Mouse (Mus musculus) right cerebral cortex, adult 2 months (tissue): ENCODE data around the gene Lrrc75a.
"Not testable (repeated sequence)": the region's sequence is repeated elsewhere in the genome, so short reads cannot be mapped to it uniquely, and the experiment has no call there.

Source experiments
- DNase-seq, 2 experiments: peaks; one replicate each; pipeline ENCODE4 v3.0.0; 2021 to 2022; ENCODE audit warnings: low spot score in 2 of 2

Gene Lrrc75a

DNA sequence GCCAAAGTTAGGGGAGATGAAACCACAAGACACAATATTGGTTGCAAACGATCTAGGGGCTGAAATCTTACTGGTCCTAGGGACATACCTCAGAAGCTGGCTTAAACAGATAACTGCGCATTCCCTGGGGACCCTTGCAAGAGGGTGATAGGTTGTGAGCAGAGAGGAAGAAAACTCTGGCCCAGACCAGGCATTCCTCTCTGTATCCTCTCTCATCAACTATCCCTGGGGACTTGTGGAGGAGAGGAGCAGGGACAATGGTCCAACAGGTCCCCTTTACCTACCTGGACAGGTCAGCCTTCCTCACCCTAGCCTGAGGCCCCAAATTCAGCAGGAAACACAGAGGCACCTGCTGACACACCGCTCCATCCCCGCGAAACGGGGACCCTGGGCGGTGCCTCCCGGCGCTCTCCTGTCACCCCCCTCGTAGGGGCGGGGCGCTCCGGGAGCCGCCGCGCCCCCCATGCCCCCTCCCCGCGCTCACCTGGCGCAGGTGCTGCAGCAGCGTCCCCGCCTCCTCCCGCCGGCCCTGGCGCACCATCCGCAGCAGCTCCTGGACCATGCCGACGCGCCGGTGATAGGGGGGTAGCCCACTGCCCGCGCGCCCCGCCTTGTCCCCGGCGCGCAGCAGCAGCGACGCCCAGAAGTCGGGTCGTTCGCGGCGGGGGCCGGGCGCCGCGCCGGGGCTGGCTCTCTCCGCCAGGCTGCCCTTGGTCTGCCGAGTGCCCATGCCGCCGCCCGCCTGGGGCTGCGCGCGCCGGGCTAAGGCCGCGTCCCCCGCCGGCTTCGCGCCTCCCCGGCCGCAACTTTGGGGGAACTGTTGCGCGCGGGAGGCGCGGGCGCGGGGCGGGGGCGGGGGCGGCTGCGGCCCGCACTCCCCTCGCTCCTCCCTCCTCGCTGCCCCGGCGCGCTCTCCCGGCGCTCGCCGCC, at the start of gene Lrrc75a:
Gene Lrrc75a (minus strand): TSS at position 863 of the 930 bp plus-strand sequence.
- DNase-seq = no peak

DNA sequence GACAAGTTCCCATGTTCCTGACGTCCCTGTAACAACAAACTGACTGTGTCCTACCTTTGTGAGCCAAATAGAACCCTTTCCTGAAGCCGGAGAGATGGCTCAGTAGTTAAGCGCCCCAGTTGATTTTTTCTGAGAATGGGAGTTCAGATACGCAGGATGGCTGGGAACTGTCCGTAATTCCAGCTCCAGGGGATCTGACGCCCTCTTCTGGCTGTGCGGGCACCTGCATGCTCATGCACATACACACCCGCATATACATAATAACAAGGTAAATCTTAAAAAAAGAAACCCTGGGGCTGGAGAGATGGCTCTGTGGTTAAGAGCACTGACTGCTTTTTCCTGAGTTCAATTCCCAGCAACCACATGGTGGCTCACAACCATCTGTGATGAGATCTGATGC, 46.8 kb upstream of the Lrrc75a start:
- no peak for DNase-seq

DNA sequence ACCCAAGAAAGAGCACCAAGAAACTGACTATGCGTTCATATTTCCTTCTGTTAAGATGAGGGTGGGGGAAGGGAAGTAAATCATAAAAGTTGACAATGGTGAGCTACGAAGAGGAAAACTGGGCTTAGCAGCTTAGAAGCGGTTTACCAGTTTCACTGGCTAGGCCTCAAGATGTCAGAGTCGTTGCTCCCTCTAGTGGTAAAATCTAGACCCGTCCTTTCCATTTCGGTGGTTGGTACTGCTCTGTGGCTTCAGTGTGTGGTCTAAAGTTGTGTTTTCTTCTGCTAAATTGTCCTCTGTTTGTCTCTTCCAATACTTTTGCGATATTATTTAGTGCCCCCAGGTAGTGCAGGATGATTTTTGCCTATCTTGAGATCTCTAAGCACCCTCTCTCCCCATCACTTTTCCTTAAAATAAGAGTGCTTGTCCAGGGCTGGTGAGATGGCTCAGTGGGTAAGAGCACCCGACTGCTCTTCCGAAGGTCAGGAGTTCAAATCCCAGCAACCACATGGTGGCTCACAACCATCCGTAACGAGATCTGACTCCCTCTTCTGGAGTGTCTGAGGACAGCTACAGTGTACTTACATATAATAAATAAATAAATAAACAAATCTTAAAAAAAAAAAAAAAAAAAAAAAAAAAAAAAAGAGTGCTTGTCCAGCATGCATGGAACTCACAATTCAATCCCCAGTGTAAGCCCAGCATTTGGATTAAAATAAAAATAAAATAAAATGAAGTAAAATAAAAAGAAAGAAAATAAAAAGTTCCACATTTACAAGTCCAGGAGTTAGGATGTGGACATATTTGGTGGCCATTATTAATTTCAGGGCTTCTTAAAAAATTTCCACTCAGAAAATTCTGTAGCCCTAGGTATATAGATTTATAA, 45.2 kb upstream of the Lrrc75a start:
- peak; percentile 35 to 37 for DNase-seq

DNA sequence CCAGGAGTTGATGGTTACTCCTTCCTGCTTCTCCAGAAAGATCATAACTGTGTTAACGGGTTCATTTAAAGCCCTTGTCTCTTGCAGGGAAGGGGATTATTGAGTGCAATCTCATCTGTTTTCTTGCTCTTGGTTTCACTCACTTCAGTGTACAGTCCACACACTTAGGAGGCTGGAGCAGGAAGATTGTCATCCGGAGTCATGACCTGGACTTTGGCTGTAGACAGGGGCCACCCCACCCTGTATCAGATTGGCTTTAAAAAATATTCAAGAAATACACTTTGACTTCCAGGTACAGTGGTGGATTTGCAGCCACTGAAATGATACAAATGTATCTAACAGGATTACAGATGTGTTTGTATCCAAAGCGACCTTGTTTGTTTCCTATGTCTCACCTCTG, 43.3 kb upstream of the Lrrc75a start:
- no peak for DNase-seq

DNA sequence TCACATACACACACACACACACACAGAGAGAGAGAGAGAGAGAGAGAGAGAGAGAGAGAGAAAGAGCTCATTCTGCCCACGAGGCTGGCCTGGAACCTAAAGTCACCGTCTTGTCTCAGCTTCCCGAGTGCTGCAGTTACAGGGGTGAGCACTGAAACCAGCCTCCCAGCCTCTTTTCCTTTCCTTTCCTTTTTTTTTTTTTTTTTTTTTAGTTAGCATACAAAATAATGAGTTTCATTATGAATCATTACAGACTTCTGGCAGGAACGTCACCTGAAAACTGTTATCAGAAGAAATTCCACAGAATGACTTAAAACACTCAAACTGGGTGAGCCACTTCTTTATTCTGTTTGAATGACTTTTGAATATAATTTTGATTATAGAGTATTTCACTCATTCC, 31.6 kb upstream of the Lrrc75a start:
- DNase-seq = no peak

DNA sequence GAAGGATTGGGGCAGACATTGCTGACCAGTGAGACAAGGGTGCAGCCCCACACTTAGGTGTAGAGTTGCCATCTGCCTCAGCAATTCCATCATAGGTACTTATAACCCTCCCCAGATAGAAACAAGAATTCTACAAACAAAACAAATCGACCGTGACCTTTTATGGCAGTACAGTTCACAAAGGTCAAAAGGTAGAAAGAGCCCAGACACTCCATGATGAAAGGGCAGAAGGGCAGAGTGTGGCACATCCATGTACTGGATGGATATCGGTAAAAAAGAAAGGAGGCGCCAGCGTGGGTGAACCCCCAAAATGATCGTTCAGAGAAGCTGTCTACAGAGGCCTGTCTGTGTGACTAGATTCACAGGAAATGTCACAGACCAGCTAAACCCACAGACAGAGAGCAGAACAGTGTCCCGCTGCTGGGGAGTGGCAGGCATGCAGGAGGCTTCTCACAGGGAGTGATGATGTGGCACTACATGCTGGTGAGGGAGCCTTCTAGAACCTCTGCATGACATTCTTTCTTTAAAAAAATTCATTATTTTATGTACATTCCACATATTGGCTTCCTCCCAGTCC, 30.5 kb upstream of the Lrrc75a start:
- DNase-seq = no peak

DNA sequence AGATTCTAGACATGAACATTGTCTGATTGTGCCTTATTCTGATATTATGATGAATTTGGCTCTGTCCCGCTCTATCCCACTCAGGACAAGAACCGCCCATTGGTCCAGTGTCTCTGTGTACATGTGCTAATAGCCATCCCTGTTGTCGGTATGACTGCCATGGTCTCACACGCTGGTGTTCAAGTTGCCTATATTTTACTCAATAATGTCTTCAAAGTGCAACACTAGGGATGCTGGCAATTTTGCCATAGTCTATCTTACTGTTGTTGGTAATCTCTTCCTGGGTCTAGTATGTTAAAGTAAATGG, 27.9 kb upstream of the Lrrc75a start:
- no peak for DNase-seq

DNA sequence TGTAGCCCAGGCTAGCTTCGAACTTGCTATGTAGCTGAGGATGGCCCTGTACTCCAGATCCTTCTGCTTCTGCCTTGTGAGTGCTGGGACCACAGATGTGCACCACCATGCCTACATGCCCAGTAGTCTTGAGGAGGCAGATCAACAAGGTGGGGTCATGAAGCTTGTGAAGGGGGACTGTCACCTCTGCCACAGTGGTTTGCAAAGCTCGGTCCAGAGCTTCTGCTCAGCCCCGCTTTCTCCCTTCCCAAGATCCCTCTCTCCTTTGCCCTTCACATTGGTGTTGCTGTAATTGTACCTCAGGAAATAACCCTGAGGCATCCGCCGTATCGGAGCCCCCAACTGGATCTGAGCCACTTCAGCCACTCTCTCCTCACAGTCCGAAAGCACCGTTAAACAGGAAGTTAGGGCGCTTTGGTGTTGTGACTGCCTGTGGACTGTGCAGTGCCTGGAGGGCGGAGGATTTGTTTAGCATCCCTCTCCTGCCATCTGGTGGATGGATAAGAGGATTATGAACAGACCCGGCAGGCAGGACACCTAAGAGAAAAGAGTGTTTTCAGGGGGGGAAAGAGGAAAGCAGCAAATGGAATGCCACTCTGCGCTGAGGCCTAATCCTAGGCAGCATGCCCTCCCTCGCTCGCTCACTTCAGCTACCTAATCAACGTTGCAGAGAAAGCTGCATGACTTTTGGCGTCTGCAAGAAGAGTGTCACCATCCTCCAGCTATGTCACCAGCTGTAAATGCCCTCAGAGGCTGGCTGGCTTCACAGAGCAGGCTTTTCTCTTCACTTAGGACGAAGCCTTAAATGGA, 27.4 kb upstream of the Lrrc75a start:
- peak; percentile 72 to 74 for DNase-seq

DNA sequence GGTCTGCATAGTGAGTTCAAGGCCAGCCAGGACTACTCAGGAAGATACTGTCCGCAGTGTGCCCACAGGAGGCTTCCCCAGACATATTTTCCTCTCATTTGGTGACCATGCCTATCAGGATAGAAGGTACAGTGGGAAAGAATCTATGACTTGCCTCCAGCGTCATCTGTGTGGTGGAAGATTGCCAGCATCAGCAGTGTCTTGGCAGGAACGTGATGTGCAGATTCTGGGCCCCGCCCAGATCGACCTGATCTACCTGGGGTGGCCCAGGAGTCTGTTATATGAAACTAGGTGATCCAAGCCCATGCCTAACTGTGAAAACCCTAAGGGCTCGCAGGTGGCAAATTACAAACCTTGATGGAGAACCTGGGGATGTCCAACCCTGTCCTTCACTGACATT, 21.7 kb upstream of the Lrrc75a start:
- DNase-seq = no peak

DNA sequence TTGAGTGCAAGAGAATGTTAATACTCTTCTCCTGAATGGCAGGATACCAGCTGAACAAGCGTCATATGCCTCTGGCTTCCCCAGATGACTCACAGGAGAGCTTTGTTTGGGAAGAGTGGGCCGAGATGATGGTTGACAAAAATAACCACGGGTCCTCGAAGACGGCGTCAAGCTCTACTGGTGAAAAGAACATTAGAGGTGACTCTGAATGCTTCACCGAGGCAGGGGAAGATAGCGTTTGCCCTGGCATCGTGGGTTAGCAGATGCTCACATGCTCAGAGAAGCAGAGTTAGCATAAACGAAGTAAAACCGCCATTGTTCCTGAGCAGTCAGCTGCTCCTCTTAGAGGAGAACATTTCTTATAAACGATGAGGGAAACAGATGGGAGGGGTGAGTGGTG, 21.1 kb upstream of the Lrrc75a start:
- peak; percentile 82 to 84 for DNase-seq

DNA sequence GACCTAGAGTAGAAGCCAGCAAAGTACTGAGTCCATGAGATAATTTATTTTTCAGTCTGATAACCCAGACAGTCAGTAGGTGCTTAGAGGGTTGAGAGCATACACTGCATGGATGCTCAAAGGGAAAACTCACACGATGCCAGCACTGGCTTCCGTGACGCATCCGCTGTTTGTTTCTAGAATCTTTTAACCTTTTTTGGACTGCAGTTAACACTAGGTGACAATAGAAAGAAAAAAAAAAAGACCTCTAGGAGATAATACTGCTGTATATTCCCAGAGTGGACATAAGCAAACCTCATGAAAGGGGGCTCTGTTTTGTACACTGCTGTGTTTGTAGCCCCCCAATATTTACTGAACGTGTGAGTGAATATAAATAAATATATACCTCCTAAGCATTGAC, 20.7 kb upstream of the Lrrc75a start:
- no peak for DNase-seq

DNA sequence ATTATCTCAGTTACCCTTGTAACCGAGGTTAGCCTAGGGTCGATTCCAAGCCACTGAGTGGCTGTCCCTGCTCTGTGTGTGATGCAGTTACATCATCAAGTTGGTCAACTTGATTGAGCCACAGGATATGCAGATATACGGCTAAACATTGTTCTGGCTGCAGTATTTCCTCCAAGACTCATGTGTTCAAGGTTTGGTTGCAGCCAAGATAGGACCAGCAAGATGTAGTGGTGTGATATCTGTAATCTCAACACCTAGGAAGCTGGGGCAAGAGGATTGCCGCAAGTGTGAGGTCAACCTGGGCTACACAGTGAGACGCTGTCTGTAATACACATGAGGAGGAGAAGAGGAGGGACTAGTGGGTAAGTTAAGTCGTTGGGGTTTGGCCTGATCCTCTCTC, 15.9 kb upstream of the Lrrc75a start:
- DNase-seq = no peak

DNA sequence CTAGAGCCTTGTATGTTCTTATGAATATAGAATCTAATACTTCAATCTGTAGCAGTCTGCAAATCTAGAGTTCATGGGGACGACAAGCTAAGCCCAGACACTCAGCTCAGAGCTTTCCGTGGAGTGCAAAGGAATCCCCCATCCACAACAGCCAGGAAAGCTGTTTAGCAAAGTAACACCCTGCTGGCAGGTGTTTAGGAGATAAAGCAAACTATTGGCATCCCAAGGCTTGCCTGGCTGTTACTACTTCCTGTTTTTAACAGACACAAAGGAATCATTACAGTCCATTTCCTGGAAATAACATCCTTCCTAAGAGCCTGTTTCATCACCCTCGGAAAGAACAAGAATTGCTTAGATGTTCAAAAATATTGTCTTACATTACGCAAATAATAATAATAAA, 12.6 kb upstream of the Lrrc75a start:
- DNase-seq = no peak

DNA sequence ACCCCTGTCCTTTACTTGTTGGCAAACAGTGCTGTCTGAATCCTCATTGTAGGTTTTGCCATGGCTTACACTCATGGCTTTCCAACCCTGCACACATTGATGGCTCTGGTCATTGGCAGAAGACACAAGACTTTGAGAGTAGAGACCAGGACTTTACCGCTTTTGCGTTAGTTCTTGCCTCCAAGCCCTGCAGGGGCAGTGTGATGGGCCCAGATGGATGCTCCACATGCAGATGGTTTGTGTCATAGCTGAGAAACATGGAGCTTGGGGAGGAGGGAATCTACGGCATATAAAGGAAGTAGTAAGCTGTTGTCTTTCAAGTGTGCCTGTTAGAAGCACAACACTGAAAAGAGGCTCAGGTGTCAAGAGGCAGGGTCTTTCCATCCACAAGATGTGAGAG, 3.8 kb upstream of the Lrrc75a start:
- no peak for DNase-seq

DNA sequence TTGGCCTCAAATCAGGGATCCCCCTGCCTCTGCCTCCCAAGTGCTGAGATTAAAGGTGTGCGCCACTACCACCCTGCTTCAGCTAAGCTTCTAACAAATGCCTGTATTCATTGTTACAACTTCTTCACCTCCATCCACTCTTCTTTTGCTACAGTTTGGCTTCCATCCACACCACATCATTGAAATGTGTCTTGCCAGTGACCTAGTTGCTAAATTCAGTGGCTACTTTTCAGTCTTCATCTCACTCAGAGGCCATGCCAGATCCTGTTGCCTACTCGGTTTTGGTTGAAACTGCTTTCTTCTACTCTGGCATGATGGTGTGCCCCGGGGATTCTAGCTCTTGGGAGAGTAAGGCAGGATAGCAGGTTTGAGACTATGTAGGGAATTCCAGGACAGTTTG, 3.2 kb upstream of the Lrrc75a start:
- no peak for DNase-seq

DNA sequence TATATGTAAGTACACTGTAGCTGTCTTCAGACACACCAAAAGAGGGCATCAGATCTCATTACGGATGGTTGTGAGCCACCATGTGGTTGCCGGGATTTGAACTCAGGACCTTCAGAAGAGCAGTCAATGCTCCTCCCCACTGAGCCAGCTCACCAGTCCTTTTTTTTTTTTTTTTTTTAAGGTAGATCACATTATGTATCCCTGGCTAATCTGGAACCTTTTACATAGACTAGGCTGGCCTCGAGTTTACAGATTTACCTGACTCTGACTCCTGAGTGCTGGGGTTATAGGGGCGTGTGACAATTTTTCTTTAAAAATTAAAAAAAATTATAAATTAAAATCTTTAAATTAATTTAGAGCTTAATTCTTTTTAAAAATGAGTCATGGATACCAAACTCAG, 1.5 kb upstream of the Lrrc75a start:
- DNase-seq = not testable (repeated sequence)

DNA sequence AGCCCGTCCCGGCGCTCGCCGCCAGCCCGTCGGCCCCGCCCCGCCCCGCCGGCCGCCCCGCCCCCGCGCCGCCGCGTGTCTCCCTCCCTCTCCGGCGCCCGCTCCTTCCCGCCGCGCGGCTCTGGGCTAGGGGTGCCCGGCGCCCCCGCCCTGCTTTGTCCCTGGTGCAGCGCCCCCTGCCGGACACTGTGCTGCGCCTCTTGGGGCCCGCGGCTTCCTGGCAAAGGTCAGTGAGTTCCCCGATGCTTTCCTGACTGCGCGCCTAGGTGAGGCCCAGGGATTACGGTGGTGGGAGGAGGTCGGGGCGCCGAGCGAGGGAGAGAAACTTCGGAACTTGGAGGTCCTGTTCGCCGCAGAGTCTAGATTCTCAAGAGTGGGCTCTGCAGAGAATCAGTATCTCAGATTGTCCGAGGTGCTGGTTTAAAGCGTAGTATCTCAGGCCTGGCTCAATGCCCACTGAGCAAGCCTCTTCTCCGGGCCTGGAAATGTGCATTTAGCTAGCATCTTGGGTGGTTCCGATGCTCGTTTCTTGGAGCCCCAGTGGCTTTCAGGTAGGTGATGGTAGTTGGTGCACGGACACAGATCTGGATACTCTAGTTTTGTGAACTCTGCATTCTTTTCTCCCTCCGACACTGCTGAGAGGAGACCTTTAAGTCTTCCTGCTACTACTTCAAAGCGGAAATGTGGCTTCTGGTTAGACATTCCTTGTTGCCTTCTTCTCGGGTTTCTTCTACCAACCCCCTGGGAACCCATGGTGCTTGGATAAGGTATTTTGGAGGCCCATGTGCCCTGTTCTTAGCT, 468 bp upstream of the Lrrc75a start, which contains the start of gene Mmgt2:
Gene Mmgt2 (plus strand): TSS at position 74 of the 801 bp plus-strand sequence.
- peak; percentile 85 for DNase-seq

DNA sequence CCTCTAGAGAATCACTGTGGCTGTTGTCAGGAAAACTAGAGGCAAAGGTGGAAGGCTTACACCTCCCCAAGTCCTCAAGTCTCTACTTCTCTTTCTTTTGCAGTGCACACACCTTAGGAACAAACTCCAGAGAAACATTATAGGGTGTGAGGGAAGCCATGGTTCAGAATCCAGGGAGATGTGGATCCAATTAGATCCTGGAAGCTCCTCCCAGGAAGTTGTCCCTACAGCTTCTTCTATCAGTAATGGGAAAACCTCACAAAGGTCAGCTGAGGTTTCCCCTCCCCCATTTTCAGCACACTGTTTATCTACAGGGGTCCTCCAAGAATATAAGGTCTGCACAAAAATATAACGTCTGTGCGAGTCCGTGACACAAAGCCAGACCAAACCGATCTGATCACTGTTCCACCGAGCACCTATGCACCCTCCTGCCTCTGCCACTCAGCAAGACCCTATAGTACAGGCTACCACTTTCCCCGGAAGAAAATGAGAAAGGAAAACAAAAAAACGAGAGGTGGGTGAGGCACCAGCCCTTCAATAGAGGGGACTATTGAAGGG, 1.3 kb downstream of the Lrrc75a start:
- DNase-seq = no peak

DNA sequence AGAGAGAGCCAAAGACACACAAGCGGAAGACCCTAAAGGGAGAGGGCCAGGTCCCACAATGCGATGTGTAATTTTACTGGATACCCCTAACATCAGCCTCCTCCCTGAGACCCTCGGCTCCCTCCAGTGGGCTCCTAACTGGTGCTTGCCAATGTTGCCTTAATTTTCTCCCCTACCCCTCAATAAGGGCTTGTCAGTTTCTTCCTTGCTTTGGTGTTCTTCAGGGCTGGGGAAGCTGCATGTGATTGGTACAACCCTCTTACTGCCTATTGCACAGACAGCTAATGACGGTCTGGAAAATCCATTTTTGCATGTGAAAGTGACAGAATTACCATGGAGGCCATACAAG, 1.9 kb downstream of the Lrrc75a start:
- no peak for DNase-seq

DNA sequence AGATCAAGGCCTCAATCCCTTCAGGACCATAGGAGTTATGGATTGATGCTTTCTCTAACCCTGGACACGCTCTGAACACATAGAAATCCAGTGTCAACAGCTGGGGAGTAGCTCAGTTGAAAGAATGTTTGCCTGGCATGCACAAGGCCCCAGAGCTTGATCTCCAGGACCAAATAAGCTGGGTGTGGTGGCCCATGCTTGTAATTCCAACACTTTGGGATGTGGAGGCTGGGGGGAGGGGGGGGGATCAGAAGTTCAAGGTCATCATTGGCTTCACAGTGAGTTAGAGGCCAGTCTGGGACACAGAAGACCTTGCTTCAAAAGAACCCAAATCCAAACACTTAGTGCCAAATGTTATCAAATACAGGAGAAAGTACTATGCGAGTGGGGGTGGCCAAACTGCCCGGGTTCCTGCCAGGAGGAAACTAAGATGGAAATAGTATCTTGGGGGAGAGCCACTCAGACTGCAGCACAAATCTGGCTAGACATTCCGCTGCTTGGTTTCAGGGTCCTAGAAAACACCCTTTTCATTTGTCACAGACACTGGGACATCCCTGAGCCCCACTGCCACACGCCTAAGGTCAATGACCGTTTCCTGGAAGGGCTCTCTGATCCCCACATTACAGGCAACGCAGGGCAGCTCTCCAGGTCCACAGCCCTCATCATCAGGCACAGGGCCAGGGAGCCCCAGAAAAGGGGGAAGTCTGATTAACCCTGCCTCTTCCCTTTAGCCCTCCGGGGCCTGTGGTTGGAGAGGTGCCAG, 2.4 kb downstream of the Lrrc75a start:
- peak; percentile 57 to 64 for DNase-seq
